Comparison of ENCODE assay signal across 11 mouse cellular contexts in the genomic region with DNA sequence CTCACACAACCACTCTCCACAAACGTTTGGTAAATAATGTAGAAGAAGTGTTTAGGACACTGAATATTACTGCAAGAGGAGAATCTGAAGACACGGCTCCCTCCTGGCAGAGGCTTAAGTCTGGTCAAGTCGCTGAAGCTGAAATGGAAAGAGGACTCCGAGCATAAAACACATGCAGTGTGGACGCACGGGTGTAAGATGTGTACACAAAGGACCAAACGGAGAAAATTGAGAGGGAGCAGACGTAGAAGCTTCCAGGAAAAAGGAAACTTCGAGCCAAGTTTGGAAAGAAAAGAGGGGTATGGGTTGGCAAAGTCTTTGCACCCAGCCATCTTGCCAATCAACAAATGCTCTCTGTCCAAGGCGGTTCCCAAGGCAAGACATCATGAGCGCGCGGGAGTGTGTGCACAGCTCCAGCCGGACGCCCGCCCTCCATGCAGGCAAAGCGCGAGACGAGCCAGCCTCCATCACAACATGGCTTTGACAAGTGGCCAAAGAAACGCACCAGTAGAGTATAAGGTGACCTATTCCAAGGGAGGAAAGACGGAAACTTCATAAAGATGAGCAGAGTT.
DNase-seq lines count a peak whose midpoint lies in the region; ATAC-seq and TF ChIP-seq lines count a peak whose summit lies in the region.
"Had no signal": no experiment of that assay in that cellular context is flagged by ENCODE, and none has a peak within 500 bp of the region (broad histone marks: within the 10 kb centered on the region; RNA-seq: fewer than 3 reads in every experiment).

No protein-coding gene starts in this region.

- no peak for TF ChIP-seq CTCF in lung, postnatal 0 days (IDR thresholded peaks at IDR 0.05)
- TF ChIP-seq CTCF in olfactory bulb, adult 2 months (IDR thresholded peaks at IDR 0.05; ENCODE audit: insufficient read depth, low read depth, low read length): no peak

- peak overlapping the region; percentile 43 for H3K4me2 ChIP-seq in forebrain, embryonic 15.5 days (replicated peaks)
- H3K4me2 ChIP-seq in forebrain, embryonic 11.5 days (ENCODE audit: low read depth, low read length, severe bottlenecking): no peak overlapping the region
- no peak overlapping the region for H3K4me2 ChIP-seq in lung, embryonic 16.5 days (ENCODE audit: low read depth, low read length)
- H3K4me2 ChIP-seq in lung, postnatal 0 days (replicated peaks; ENCODE audit: low read depth, low read length): no peak overlapping the region
- H3K4me2 ChIP-seq in forebrain, embryonic 16.5 days (ENCODE audit: low read length): peak overlapping the region; percentile 57
- H3K4me2 ChIP-seq: kidney, embryonic 15.5 days had no signal

- no peaks in the 10 kb centered on the region for H3K36me3 ChIP-seq in forebrain, embryonic 15.5 days
- H3K36me3 ChIP-seq in forebrain, embryonic 11.5 days (ENCODE audit: control insufficient read depth, insufficient read depth, low read length): no peaks in the 10 kb centered on the region
- H3K36me3 ChIP-seq in lung, embryonic 16.5 days (ENCODE audit: control insufficient read depth, insufficient read depth, low read length): no peaks in the 10 kb centered on the region
- H3K36me3 ChIP-seq in lung, postnatal 0 days (ENCODE audit: insufficient read depth, low read length): no peaks in the 10 kb centered on the region
- H3K36me3 ChIP-seq in forebrain, embryonic 16.5 days (ENCODE audit: control insufficient read depth, insufficient read depth): no peaks in the 10 kb centered on the region
- H3K36me3 ChIP-seq: kidney, embryonic 15.5 days had no signal

- no peaks in the 10 kb centered on the region for H3K9me3 ChIP-seq in forebrain, embryonic 15.5 days
- no peaks in the 10 kb centered on the region for H3K9me3 ChIP-seq in forebrain, embryonic 11.5 days (ENCODE audit: control insufficient read depth, low read length)
- no peaks in the 10 kb centered on the region for H3K9me3 ChIP-seq in lung, embryonic 16.5 days (ENCODE audit: control insufficient read depth, low read length)
- no peaks in the 10 kb centered on the region for H3K9me3 ChIP-seq in lung, postnatal 0 days (ENCODE audit: low read length)
- no peaks in the 10 kb centered on the region for H3K9me3 ChIP-seq in forebrain, embryonic 16.5 days (ENCODE audit: control insufficient read depth, low read length)
- H3K9me3 ChIP-seq: kidney, embryonic 15.5 days had no signal

- peak overlapping the region; percentile 95 for H3K27ac ChIP-seq in forebrain, embryonic 15.5 days (replicated peaks)
- H3K27ac ChIP-seq in forebrain, embryonic 11.5 days (ENCODE audit: low read depth, low read length): no peak overlapping the region
- no peak overlapping the region for H3K27ac ChIP-seq in lung, embryonic 16.5 days (ENCODE audit: low read length)
- no peak overlapping the region for H3K27ac ChIP-seq in lung, postnatal 0 days (ENCODE audit: low read length)
- peak overlapping the region; percentile 93 for H3K27ac ChIP-seq in forebrain, embryonic 16.5 days (ENCODE audit: low read length)
- H3K27ac ChIP-seq in olfactory bulb, adult 2 months (ENCODE audit: insufficient read depth, low read depth, low read length): no peak overlapping the region
- H3K27ac ChIP-seq: gastrocnemius, adult 2 months; kidney, embryonic 15.5 days had no signal

- H3K4me1 ChIP-seq in forebrain, embryonic 15.5 days: peaks cover 41% of the 10 kb centered on the region
- peaks cover 5% of the 10 kb centered on the region; the same call in 1 of the 2 replicates for H3K4me1 ChIP-seq in forebrain, embryonic 11.5 days (replicated peaks; ENCODE audit: control insufficient read depth, insufficient read depth, low read length)
- no peaks in the 10 kb centered on the region for H3K4me1 ChIP-seq in lung, embryonic 16.5 days (replicated peaks; ENCODE audit: control insufficient read depth, insufficient read depth, low read length)
- no peaks in the 10 kb centered on the region for H3K4me1 ChIP-seq in lung, postnatal 0 days (ENCODE audit: insufficient read depth, low read depth, low read length)
- peaks cover 28% of the 10 kb centered on the region for H3K4me1 ChIP-seq in forebrain, embryonic 16.5 days (replicated peaks; ENCODE audit: control insufficient read depth, insufficient read depth, low read length)
- peaks cover 8% of the 10 kb centered on the region for H3K4me1 ChIP-seq in olfactory bulb, adult 2 months (ENCODE audit: control insufficient read depth, insufficient read depth, low read length)

- TF ChIP-seq POLR2A in olfactory bulb, adult 2 months (IDR thresholded peaks at IDR 0.05; ENCODE audit: insufficient read depth, low read depth, low read length): no peak

- H3K4me3 ChIP-seq in forebrain, embryonic 15.5 days: peak overlapping the region; percentile 24
- H3K4me3 ChIP-seq in forebrain, embryonic 11.5 days (ENCODE audit: low read depth, low read length): no peak overlapping the region
- no peak overlapping the region for H3K4me3 ChIP-seq in lung, embryonic 16.5 days (ENCODE audit: low read length)
- no peak overlapping the region for H3K4me3 ChIP-seq in lung, postnatal 0 days (ENCODE audit: low read depth, low read length)
- H3K4me3 ChIP-seq in forebrain, embryonic 16.5 days (replicated peaks; ENCODE audit: low read length): peak overlapping the region; percentile 33
- 0 out of 2 replicates have a peak overlapping the region, but pooled peaks have one; percentile 5 for H3K4me3 ChIP-seq in olfactory bulb, adult 2 months (ENCODE audit: insufficient read depth, low read depth, low read length)
- H3K4me3 ChIP-seq: gastrocnemius, adult 2 months; kidney, embryonic 15.5 days had no signal

- no peak for TF ChIP-seq EP300 in lung, postnatal 0 days (IDR thresholded peaks at IDR 0.05)

- DNase-seq in forebrain, embryonic 11.5 days (ENCODE audit: low spot score): no peak
- DNase-seq in lung, postnatal 0 days (ENCODE audit: low spot score): no peak
- no peak for DNase-seq in urinary bladder, adult 2 months (ENCODE audit: low spot score)
- DNase-seq: embryo, embryonic 11 days; gastrocnemius, adult 2 months; liver, postnatal 0 days had no signal

- WGBS in forebrain, embryonic 15.5 days: 59% methylated on average over 21 of the region's 21 CpGs
- 94% methylated on average over 21 of the region's 21 CpGs for WGBS in forebrain, embryonic 11.5 days
- 82% methylated on average over 21 of the region's 21 CpGs for WGBS in lung, embryonic 16.5 days
- 81% methylated on average over 21 of the region's 21 CpGs for WGBS in lung, postnatal 0 days
- WGBS in forebrain, embryonic 16.5 days: 45% methylated on average over 21 of the region's 21 CpGs
- WGBS in olfactory bulb, adult 2 months: 23% methylated on average over 21 of the region's 21 CpGs

- no peaks in the 10 kb centered on the region for H3K27me3 ChIP-seq in forebrain, embryonic 15.5 days
- H3K27me3 ChIP-seq in forebrain, embryonic 11.5 days (ENCODE audit: control insufficient read depth, insufficient read depth, low read length): no peaks in the 10 kb centered on the region; the same call in 1 of the 2 replicates
- no peaks in the 10 kb centered on the region for H3K27me3 ChIP-seq in lung, embryonic 16.5 days (ENCODE audit: control insufficient read depth, insufficient read depth, low read depth, low read length)
- H3K27me3 ChIP-seq in lung, postnatal 0 days (replicated peaks; ENCODE audit: insufficient read depth, low read length): no peaks in the 10 kb centered on the region
- no peaks in the 10 kb centered on the region for H3K27me3 ChIP-seq in forebrain, embryonic 16.5 days (replicated peaks; ENCODE audit: control insufficient read depth, insufficient read depth, low read length)
- H3K27me3 ChIP-seq: kidney, embryonic 15.5 days had no signal

- H3K9ac ChIP-seq in forebrain, embryonic 15.5 days (replicated peaks): peak overlapping the region; percentile 40; the same call in 1 of the 2 replicates
- no peak overlapping the region for H3K9ac ChIP-seq in forebrain, embryonic 11.5 days (ENCODE audit: low read length)
- no peak overlapping the region for H3K9ac ChIP-seq in lung, embryonic 16.5 days (ENCODE audit: low read length)
- no peak overlapping the region for H3K9ac ChIP-seq in lung, postnatal 0 days (replicated peaks; ENCODE audit: low read depth)
- peak overlapping the region; percentile 10; the same call in 1 of the 2 replicates for H3K9ac ChIP-seq in forebrain, embryonic 16.5 days (replicated peaks; ENCODE audit: low read depth, low read length)
- H3K9ac ChIP-seq: kidney, embryonic 15.5 days; liver, postnatal 0 days had no signal

- peak; percentile 82 for ATAC-seq in forebrain, embryonic 15.5 days (replicated peaks)
- ATAC-seq in forebrain, embryonic 11.5 days (replicated peaks; ENCODE audit: low FRiP score): no peak
- 0 out of 2 replicates have a peak, but pooled peaks have one; percentile 31 for ATAC-seq in lung, embryonic 16.5 days (ENCODE audit: low read depth)
- ATAC-seq in lung, postnatal 0 days: no peak
- peak; percentile 87 for ATAC-seq in forebrain, embryonic 16.5 days
- ATAC-seq: liver, postnatal 0 days had no signal

Comparison
In these comparisons a context has a peak if more than half of its experiments do, and no peak if none do; other contexts are left out.
1. ATAC-seq: peak in forebrain, embryonic 15.5 days (single experiment), lung, embryonic 16.5 days (single experiment) and forebrain, embryonic 16.5 days (single experiment); none in forebrain, embryonic 11.5 days (single experiment) and lung, postnatal 0 days (single experiment).
2. H3K27ac ChIP-seq: peak in forebrain, embryonic 15.5 days (single experiment) and forebrain, embryonic 16.5 days (single experiment); none in forebrain, embryonic 11.5 days (single experiment), lung, embryonic 16.5 days (single experiment), lung, postnatal 0 days (single experiment) and olfactory bulb, adult 2 months (single experiment).
3. H3K4me2 ChIP-seq: peak in forebrain, embryonic 15.5 days (single experiment) and forebrain, embryonic 16.5 days (single experiment); none in forebrain, embryonic 11.5 days (single experiment), lung, embryonic 16.5 days (single experiment) and lung, postnatal 0 days (single experiment).
4. H3K4me3 ChIP-seq: peak in forebrain, embryonic 15.5 days (single experiment), forebrain, embryonic 16.5 days (single experiment) and olfactory bulb, adult 2 months (single experiment); none in forebrain, embryonic 11.5 days (single experiment), lung, embryonic 16.5 days (single experiment) and lung, postnatal 0 days (single experiment).
5. H3K9ac ChIP-seq: peak in forebrain, embryonic 15.5 days (single experiment) and forebrain, embryonic 16.5 days (single experiment); none in forebrain, embryonic 11.5 days (single experiment), lung, embryonic 16.5 days (single experiment) and lung, postnatal 0 days (single experiment).